Mouse (Mus musculus) lung, postnatal 0 days (tissue): ENCODE data around the gene Slc16a3.

Source experiments
- CTCF ChIP-seq: IDR thresholded peaks from 2 replicates; pipeline ENCODE4 v1.5.1; 2016; ENCODE audit warnings: antibody characterized with exemption, mild to moderate bottlenecking
- EP300 ChIP-seq: IDR thresholded peaks from 2 replicates; pipeline ENCODE4 v1.6.1; 2016; ENCODE audit warnings: antibody characterized with exemption, mild to moderate bottlenecking, control low read depth

DNA sequence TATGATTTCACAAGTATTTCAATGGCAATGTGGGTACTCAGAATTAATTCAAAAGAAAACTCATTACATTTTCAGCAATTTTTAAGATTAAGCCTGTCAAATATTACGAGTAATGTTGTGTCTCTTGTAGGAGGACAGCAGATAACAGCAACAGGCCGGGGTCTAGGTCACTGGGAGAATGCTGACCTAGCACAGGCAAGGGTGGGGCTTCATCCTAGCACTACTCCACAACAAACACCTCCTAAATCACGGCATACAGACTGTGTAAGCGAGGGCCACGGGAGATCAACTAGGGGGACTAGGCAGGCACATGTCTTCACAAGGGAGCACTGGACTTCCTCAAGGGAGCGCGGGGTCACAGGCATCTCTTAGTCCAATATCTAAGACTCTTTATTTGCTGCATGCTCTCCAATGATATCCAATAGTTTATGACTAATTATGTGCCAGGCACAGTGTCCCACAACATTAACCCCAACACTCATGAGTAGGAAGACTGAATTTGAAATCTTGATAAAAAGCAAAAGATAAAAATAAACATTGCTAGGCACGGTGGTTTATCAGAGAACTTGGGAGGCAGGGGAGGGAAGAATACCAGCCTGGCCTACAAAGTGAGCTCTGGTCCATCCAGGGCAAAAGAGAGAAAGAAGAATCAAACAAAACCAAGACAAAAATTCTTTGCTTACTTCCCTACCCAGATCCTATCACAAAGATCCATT lies 31.6 kb downstream of the Slc16a3 start:
- TF ChIP-seq CTCF = no peak
- TF ChIP-seq EP300 = no peak
